Mouse (Mus musculus): ENCODE results near the gene Id3.

DNA sequence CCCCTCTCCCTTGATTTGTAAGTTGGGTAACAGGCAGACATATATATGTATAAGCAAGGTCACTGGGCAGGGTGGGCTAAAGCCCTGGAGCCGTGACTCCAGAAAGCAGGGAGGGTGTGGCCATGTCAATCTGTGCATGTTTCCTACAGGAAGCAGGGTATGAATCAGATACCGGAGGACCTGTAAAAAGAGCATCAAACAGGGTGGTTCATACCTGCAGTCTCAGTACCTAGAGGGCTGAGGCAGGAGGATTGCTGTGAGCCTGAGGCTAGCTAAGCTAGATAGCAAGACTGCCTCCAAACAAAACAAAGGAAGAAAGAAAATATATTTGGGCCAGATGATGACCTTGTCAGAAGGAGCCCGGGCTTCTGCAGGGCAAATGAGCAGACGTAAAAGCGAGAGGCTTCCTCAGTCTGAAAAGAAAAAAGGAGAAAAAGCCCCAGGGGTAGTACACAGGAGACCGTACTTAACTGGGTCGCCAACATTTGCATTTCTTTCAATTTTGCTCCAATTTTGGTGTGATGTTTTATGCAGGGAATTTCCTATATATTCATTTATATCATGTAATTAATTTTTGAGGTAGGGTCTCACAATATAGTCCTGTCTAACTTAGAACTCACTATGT lies 21.3 kb upstream of the Id3 start:
- TF ChIP-seq CTCF (IDR thresholded peaks at IDR 0.05; ENCODE audit: low read depth, low read length) (no peak), POLR2A (IDR thresholded peaks at IDR 0.05; ENCODE audit: borderline replicate concordance, low read depth, low read length) (no peak)
